Mouse (Mus musculus) right cerebral cortex, postnatal 14 days (tissue): Measurements from ENCODE around the gene Ttll9.

Source experiments
- DNase-seq: peaks from one replicate; pipeline ENCODE4 v3.0.0; 2022

Gene Ttll9

GRCm38 (mm10) chr2:152942898-152943515 is 19.3 kb upstream of the Ttll9 start:
- no peak for DNase-seq

DNA sequence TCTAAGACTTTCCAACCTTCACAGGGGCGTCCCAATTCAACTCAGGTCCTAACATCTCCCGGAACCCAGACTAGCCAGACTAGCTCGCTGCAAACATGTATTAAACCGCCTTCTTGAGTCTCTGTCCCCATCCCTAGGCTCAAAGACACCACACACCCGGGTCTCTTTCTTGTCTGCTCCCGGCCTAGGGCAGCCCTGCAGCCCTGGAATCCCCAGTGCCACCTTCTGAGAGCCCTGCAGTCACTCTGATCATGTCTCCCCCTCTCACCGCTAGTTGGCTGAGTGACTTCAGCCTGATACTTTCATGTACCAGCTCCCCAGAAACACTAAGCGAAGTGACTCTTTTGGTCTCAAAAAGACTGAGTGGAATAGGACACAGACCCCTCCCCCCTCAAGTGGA is 18.7 kb upstream of the Ttll9 start:
- no peak for DNase-seq

GRCm38 (mm10) chr2:152944013-152944412 is 18.3 kb upstream of the Ttll9 start:
- DNase-seq: no peak

DNA sequence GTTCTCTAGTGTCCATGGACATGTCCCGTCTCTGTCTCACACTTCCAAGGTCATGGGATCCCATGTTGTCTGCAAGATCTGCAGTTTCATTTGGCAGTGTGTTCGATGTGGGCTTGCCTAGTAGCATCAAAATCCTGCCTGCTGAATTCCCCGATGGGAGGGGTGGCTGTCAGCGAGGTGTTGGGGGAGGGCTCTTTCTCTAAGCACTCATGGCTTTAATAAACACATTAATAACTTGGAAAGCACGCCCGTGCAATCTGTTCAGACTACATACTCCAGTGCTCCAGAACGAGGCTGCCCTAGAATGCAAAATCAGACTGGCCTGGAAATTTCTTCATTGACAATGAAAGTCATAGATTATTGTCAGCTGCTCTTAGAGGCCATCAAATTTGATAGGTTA is 15.2 kb upstream of the Ttll9 start:
- DNase-seq: no peak

DNA sequence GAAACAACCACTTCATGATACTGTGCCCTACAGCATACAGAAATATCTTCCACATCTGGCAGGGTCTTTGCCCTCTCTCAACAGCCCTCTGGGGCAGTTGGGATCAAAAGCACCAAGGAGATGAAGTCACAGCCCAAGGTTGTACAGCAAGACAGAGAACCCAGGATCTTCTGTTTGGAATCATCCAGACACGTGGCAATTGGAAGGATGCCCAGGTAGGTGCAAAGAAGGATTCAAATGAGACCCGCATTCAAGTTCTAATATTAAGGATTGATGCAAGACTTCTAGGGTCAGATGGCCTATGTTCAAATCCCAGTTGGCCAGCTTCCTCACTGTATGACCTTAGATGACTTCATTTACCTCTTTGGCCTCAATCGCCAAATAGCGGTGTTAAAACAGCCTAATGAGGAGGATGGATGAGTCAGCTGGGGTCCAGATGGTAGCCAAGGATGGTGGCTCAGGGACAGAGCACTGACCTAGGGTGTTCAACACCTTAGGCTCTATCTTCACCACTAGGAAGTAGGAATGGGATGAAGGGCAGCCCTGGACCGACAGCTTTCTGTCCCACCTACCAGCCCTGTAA is 13.8 kb upstream of the Ttll9 start:
- no peak for DNase-seq

GRCm38 (mm10) chr2:152950358-152951064 is 11.8 kb upstream of the Ttll9 start:
- DNase-seq: no peak

GRCm38 (mm10) chr2:152951065-152951849 is 11.0 kb upstream of the Ttll9 start, which contains the start of gene Dusp15:
Gene Dusp15, minus strand, starts transcription at chr2:152951698.
- peak; percentile 68 for DNase-seq

GRCm38 (mm10) chr2:152951850-152952720 is 10.2 kb upstream of the Ttll9 start:
- DNase-seq: no peak

GRCm38 (mm10) chr2:152958116-152958515 is 4.2 kb upstream of the Ttll9 start:
- DNase-seq: no peak

DNA sequence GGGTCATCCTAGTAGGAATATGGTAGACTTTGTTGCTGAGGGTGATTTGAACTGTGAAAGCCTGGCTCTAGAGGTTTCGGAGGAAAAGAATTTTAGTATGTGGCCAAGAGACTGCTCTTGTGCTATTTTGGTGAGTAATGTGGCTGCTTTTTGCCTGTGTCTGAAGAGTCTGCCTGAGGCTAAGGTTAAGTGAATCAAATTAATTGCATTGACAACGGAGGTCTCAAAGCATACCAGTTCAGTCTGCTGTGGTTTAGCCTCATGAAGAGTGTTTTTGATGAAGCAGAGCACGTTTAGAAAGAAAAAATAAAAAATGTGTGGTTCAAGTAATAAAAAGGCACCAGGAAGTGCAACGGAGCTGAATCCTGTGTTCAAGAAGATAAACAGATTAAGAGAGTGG is 3.3 kb downstream of the Ttll9 start:
- DNase-seq: no peak

DNA sequence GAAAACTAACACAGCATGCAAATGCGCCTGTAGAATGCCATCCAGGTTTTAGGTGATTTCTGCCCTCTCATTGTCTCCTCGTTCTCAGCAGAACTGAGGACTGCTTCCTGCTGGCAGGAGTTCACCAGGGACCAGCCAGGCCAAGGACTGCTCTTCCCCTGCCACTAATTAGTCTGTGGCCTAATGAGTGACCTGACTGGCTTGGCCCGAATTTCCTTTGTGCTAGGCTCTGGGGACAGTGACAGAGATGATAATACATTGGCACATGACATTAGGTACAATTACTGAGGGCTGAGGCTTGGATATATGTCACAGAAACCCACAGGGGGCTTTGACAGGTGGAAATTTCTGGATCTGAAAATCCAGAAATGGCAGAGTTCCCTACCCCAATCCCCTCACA is 14.7 kb downstream of the Ttll9 start:
- DNase-seq: no peak

DNA sequence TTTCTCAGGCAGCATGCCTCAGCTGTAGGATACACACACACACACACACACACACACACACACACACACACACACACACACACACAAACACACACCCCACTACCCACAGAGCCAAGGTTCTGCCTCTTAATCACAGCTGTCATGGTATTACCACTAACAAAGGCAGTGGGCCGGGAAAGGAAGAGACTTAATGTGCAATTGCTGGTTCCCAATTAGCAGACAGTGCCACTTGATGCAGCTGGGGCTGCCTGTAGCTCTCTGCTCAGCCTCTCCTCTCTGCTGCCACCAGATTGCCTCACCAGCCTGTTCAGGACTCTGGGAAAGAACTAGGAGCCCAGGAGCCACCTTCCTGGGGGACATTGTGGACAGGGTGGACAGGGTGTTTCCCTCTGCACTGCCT is 23.3 kb downstream of the Ttll9 start:
- no peak for DNase-seq

GRCm38 (mm10) chr2:152991529-152991928 is 29.2 kb downstream of the Ttll9 start:
- DNase-seq: no peak

DNA sequence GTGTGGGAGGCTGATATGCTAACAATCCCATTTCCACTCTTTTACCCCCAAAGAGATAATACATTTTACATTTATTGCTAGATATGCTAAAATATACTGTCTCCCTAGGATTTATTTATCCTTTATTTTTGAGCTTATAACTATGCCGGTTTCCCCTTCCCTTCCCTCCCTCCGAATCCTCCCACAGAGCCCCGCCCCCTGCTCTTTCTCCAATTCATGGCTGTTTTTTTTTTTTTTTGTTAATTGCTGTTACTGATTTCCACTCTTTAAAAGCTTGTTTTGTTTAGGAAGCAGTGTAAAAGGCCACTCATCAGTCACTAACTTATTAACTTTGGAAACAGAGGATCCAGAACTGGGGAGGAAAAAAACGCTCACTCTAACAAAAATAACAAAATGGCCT is 34.8 kb downstream of the Ttll9 start:
- no peak for DNase-seq

GRCm38 (mm10) chr2:153002492-153003248 is 40.4 kb downstream of the Ttll9 start:
- no peak for DNase-seq

DNA sequence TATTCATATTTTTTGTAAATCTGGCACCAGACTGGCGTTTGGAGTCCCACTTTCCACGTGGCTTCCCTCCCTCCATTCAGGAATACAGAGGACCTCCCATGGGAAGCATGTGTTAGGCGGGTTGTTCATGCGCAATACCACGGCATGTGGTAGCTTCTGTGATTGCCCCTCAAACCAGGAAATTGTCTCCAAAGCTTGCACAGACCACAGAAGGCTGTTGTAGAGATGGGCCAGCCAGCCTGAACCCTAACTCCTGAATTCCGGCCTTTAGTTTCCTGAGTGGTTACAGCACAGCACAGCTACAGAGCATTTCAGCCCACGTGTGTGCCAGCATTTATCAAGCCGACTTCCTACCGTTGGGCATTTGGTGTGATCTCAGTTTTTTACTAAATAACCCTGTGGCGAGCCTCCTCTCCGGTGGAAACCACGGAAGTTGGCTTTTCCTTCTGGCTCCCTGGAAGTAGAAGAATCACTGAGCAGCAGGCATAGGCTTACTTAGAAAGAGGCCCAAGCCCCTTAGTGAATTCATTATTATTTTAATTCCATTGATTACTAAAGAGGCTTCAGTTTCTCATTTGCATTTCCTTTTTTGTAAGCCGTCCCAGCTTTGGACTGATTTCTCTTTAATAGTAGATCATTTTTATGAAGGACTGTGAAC is 41.5 kb downstream of the Ttll9 start:
- DNase-seq: no peak

DNA sequence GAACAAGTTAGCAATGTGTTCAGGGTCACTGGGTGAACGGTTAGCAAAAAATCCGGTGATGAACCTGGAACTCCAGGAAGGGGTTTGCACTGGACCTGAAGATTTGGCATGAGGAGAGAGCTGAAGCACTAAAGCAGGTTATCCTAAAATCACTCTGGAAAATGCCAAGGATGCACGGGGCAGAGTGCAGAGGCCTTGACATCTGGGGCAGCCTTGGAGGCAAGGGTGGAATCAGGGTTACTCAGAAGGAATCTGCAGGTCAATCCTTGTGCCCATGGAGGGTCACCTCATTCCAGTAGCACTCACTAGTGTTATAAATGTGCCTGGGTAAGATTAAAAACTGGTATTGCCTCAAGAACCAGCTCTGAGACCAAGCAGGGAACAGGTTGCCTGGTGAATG is 43.7 kb downstream of the Ttll9 start:
- no peak for DNase-seq

GRCm38 (mm10) chr2:153009192-153009973 is 47.1 kb downstream of the Ttll9 start:
- DNase-seq: no peak

- DNase-seq: no peak
Measured at GRCm38 (mm10) chr2:153013724-153014515, 51.6 kb downstream of the Ttll9 start.
